Mouse (Mus musculus) layer of hippocampus, adult 8-10 months (tissue): ENCODE measurements at regions not wholly inside any gene's neighbourhood (a gene's known extent, or its start where the extent isn't known, plus 50 kb on each side); places are given as distances from the start of the nearest gene placed in this dataset.
A peak's percentile ranks its signal among the peaks of the same experiment; 100 is the strongest.

Experiments used
- DNase-seq, 2 experiments: peaks; one replicate each; pipeline ENCODE4 v3.0.0; 2022; ENCODE audit warnings: low spot score in 2 of 2

- no peak for DNase-seq
Observed at GRCm38 (mm10) chr13:6059515-6060228, 198.4 kb downstream of the Klf6 start.

GRCm38 (mm10) chr13:6060229-6060845 lies 199.1 kb downstream of the Klf6 start:
- no peak for DNase-seq

GRCm38 (mm10) chr13:6062305-6062704 lies 201.0 kb downstream of the Klf6 start:
- DNase-seq = no peak

- no peak for DNase-seq
Observed at GRCm38 (mm10) chr13:6062729-6063386, 201.6 kb downstream of the Klf6 start.

- DNase-seq = no peak
Observed at GRCm38 (mm10) chr13:6076978-6077825, 215.9 kb downstream of the Klf6 start.

GRCm38 (mm10) chr13:6085891-6086290 lies 224.6 kb downstream of the Klf6 start:
- no peak for DNase-seq

- no peak for DNase-seq
Observed at GRCm38 (mm10) chr13:6109018-6109657, 247.9 kb downstream of the Klf6 start.

GRCm38 (mm10) chr13:6119703-6120102 lies 258.4 kb downstream of the Klf6 start:
- DNase-seq = no peak

GRCm38 (mm10) chr13:6127311-6127710 lies 266.0 kb downstream of the Klf6 start:
- DNase-seq = no peak

GRCm38 (mm10) chr13:6128903-6129302 lies 267.6 kb downstream of the Klf6 start:
- DNase-seq = no peak

- no peak for DNase-seq
Observed at GRCm38 (mm10) chr13:6131363-6131762, 270.1 kb downstream of the Klf6 start.

GRCm38 (mm10) chr13:6137170-6137569 lies 275.9 kb downstream of the Klf6 start:
- no peak for DNase-seq

GRCm38 (mm10) chr13:6142771-6143170 lies 281.5 kb downstream of the Klf6 start:
- no peak for DNase-seq

GRCm38 (mm10) chr13:6153657-6154056 lies 292.4 kb downstream of the Klf6 start:
- DNase-seq = no peak

- DNase-seq = no peak
Observed at GRCm38 (mm10) chr13:6156191-6156590, 294.9 kb downstream of the Klf6 start.

GRCm38 (mm10) chr13:6157029-6157428 lies 295.7 kb downstream of the Klf6 start:
- no peak for DNase-seq

GRCm38 (mm10) chr13:6157946-6158345 lies 296.7 kb downstream of the Klf6 start:
- DNase-seq = no peak

GRCm38 (mm10) chr13:6159412-6159811 lies 298.1 kb downstream of the Klf6 start:
- DNase-seq = no peak

- DNase-seq = no peak
Observed at GRCm38 (mm10) chr13:6165916-6166315, 304.6 kb downstream of the Klf6 start.

GRCm38 (mm10) chr13:6167055-6167761 lies 305.9 kb downstream of the Klf6 start:
- DNase-seq = peak in 1 of 2 experiments; percentile 21

GRCm38 (mm10) chr13:6173095-6173494 lies 311.8 kb downstream of the Klf6 start:
- no peak for DNase-seq
